ENCODE assay signal across 8 mouse cellular contexts in the genomic region with DNA sequence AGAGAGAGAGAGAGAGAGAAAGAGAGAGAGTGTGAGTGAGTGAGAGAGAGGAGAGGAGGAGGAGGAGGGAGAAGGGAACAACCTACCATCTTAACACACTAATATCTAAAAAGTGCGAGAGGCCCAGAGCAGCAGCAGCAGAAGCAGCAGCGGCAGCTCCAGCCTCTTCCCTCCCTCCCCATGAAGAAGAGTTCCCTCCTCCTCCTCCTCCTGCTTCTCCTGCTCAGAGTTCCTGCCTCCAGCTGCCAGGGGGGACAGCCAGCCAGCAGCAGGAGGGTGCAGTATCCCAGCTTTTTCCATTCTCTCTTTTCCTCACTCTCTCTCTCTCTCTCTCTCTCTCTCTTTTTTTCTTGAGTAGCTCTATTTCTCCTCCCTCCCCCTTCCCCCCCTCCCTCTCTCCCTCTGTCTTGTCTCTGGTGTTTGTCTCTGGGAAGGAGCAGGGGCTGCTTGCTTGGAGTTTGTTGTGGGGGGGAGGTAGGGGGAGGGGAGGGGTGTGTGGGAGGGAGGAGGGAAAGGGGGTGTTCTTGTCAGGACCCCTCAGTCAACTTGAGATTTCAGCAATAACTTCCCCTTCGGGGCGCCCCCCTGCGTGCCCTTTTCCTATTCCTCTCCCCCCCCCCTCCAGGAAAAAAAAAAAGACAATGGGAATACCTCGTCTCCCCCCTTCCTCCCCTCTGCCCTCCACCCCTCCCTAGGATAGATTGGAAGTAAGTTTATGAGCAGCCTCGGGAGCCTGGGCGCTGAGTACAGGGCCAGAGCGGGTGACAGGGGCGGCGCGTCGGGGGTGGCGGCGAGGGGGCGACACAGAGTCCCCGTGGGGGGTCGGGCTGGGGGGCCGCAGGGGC.
DNase-seq lines count a peak whose midpoint lies in the region; ATAC-seq and TF ChIP-seq lines count a peak whose summit lies in the region.

No protein-coding gene starts in this region.

- TF ChIP-seq CTCF in CH12.LX (conservative IDR thresholded peaks at IDR 0.05 in 1 of 2, IDR thresholded peaks at IDR 0.05 in 1 of 2; ENCODE audit: low read depth in 2 of 2, low read length in 2 of 2): no peak
- TF ChIP-seq CTCF in layer of hippocampus, adult 2 months (conservative IDR thresholded peaks at IDR 0.05): no peak
- no peak for TF ChIP-seq CTCF in lung, adult 2 months (IDR thresholded peaks at IDR 0.05; ENCODE audit: insufficient read depth, low read length)

- H3K27ac ChIP-seq in CH12.LX (ENCODE audit: insufficient read depth, low read depth): peak overlapping the region; percentile 68
- peak overlapping the region; percentile 100 for H3K27ac ChIP-seq in forebrain, embryonic 13.5 days
- H3K27ac ChIP-seq in layer of hippocampus, adult 2 months: peak overlapping the region; percentile 98

- no peak for TF ChIP-seq EP300 in CH12.LX (IDR thresholded peaks at IDR 0.05; ENCODE audit: low read length)

- peak overlapping the region; percentile 63 to 80 (median 67) for H3K4me3 ChIP-seq in CH12.LX (replicated peaks in 1 of 3; ENCODE audit: low read depth in 2 of 3, low read length in 2 of 3, poor library complexity in 1 of 3)
- H3K4me3 ChIP-seq in forebrain, embryonic 13.5 days: peak overlapping the region; percentile 79
- peak overlapping the region; percentile 81 for H3K4me3 ChIP-seq in layer of hippocampus, adult 2 months
- H3K4me3 ChIP-seq in lung, adult 2 months (replicated peaks; ENCODE audit: extremely low read depth, low read depth, low read length): peak overlapping the region; percentile 80

- H3K9ac ChIP-seq in CH12.LX (ENCODE audit: insufficient read depth, low read depth): peak overlapping the region; percentile 99
- H3K9ac ChIP-seq in forebrain, embryonic 13.5 days: peak overlapping the region; percentile 90

- DNase-seq in CH12.LX (ENCODE audit: extremely low read depth): peak; percentile 41
- DNase-seq in c-Kit-positive CD71-positive TER-119-positive erythroid progenitor cells, embryonic 14.5 days (ENCODE audit: low spot score): peak; percentile 32
- peak; percentile 74 to 75 for DNase-seq in heart, postnatal 10 days
- peak; percentile 42 to 62 for DNase-seq in layer of hippocampus, adult 2 months (ENCODE audit: low spot score in 2 of 2)
- peak; percentile 72 for DNase-seq in lung, adult 2 months
- DNase-seq in ovary, adult 18-20 months (ENCODE audit: low spot score): peak; percentile 65
- peak; percentile 30 to 59 for DNase-seq in thymus, postnatal 10 days (ENCODE audit: low spot score in 2 of 2)

- intact Hi-C loops in heart, postnatal 10 days (cut with DNase I): loop anchor here (2.0 kb wide), 1 partner anchor 125 kb away; no protein-coding TSS in a partner anchor

- peaks cover 0 to 9% of the 10 kb centered on the region in 2 experiments; a peak in 2 of 4 replicates for H3K4me1 ChIP-seq in CH12.LX (ENCODE audit: control insufficient read depth in 1 of 2, insufficient read depth in 2 of 2)
- peaks cover 44% of the 10 kb centered on the region for H3K4me1 ChIP-seq in forebrain, embryonic 13.5 days
- H3K4me1 ChIP-seq in lung, adult 2 months (ENCODE audit: control insufficient read depth, insufficient read depth, low read length): peaks cover 2% of the 10 kb centered on the region; the same call in 1 of the 2 replicates

- TF ChIP-seq RAD21 in CH12.LX (IDR thresholded peaks at IDR 0.05; ENCODE audit: low read depth, low read length): no peak

- H3K79me2 ChIP-seq in CH12.LX (replicated peaks; ENCODE audit: control insufficient read depth, extremely low read depth, insufficient read depth, poor library complexity, severe bottlenecking): peaks cover 24% of the 10 kb centered on the region

- H3K9me3 ChIP-seq in CH12.LX (replicated peaks; ENCODE audit: low read length): no peaks in the 10 kb centered on the region
- no peaks in the 10 kb centered on the region for H3K9me3 ChIP-seq in forebrain, embryonic 13.5 days (replicated peaks)

- in situ Hi-C loops in CH12.LX (cut with MboI; ENCODE audit: low pct_ligation_motif_present, low pct_unique_long_range_greater_than_20kb, low sequenced_read_pairs): no loop called here

- WGBS in forebrain, embryonic 13.5 days: 2% methylated on average over 6 of the region's 19 CpGs
- under 1% methylated on average over 16 of the region's 19 CpGs for WGBS in lung, adult 2 months

- TF ChIP-seq POLR2A in CH12.LX (IDR thresholded peaks at IDR 0.05; ENCODE audit: low read depth, low read length): no peak
- TF ChIP-seq POLR2A in lung, adult 2 months (IDR thresholded peaks at IDR 0.05; ENCODE audit: borderline replicate concordance, extremely low read depth, low read depth, low read length): peak; percentile 59; the same call in 1 of the 2 replicates

- no peaks in the 10 kb centered on the region for H3K27me3 ChIP-seq in CH12.LX (replicated peaks)
- H3K27me3 ChIP-seq in forebrain, embryonic 13.5 days: no peaks in the 10 kb centered on the region

- peak; percentile 44 for ATAC-seq in forebrain, embryonic 13.5 days

- H3K4me2 ChIP-seq in CH12.LX (ENCODE audit: insufficient read depth, low read depth, poor library complexity, severe bottlenecking): peak overlapping the region; percentile 95
- peak overlapping the region; percentile 82 for H3K4me2 ChIP-seq in forebrain, embryonic 13.5 days

- no peaks in the 10 kb centered on the region for H3K36me3 ChIP-seq in CH12.LX (replicated peaks in 1 of 2; ENCODE audit: control insufficient read depth in 1 of 2, insufficient read depth in 1 of 2, low read length in 1 of 2)
- no peaks in the 10 kb centered on the region for H3K36me3 ChIP-seq in forebrain, embryonic 13.5 days (ENCODE audit: poor library complexity, severe bottlenecking)

- dilution Hi-C loops in CH12.LX (cut with MboI; ENCODE audit: extremely low pct_ligation_motif_present, extremely low pct_unique_long_range_greater_than_20kb, low sequenced_read_pairs): no loop called here

TF ChIP-seq in CH12.LX, 34 proteins besides CTCF, POLR2A, EP300 and RAD21:
- TF ChIP-seq E2F4 (IDR thresholded peaks at IDR 0.05; ENCODE audit: insufficient replicate concordance, low read depth, low read length): no peak
- no peak for TF ChIP-seq USF2 (conservative IDR thresholded peaks at IDR 0.05; ENCODE audit: low read depth, low read length)
- TF ChIP-seq ZC3H11A (IDR thresholded peaks at IDR 0.05; ENCODE audit: low read depth, low read length): no peak
- TF ChIP-seq CHD2 (IDR thresholded peaks at IDR 0.05; ENCODE audit: low read length): no peak; the same call in 1 of the 2 replicates
- no peak for TF ChIP-seq GABPA (IDR thresholded peaks at IDR 0.05; ENCODE audit: insufficient replicate concordance, low read depth, low read length)
- TF ChIP-seq CHD1 (IDR thresholded peaks at IDR 0.05; ENCODE audit: low read depth, low read length): no peak
- no peak for TF ChIP-seq MYC (IDR thresholded peaks at IDR 0.05; ENCODE audit: low read depth, low read length)
- TF ChIP-seq NELFE (IDR thresholded peaks at IDR 0.05; ENCODE audit: low read depth, low read length): 0 out of 2 replicates have a peak, but pooled peaks have one; percentile 9
- peak; percentile 55 for TF ChIP-seq ZNF384 (IDR thresholded peaks at IDR 0.05; ENCODE audit: low read depth, low read length)
- peak; percentile 89 for TF ChIP-seq MAZ (IDR thresholded peaks at IDR 0.05; ENCODE audit: low read depth, low read length)
- TF ChIP-seq MAX (IDR thresholded peaks at IDR 0.05; ENCODE audit: low read length): no peak
- peak; percentile 87 for TF ChIP-seq SIN3A (IDR thresholded peaks at IDR 0.05; ENCODE audit: low read length)
- TF ChIP-seq MXI1 (IDR thresholded peaks at IDR 0.05; ENCODE audit: low read depth, low read length): peak; percentile 45; the same call in 1 of the 2 replicates

Comparison
In these comparisons a context has a peak if more than half of its experiments do, and no peak if none do; other contexts are left out.
1. Peak in every context shown above with its lines: DNase-seq, ATAC-seq, H3K4me3 ChIP-seq and H3K27ac ChIP-seq.